ENCODE assay signal across 9 mouse cellular contexts in the genomic region with DNA sequence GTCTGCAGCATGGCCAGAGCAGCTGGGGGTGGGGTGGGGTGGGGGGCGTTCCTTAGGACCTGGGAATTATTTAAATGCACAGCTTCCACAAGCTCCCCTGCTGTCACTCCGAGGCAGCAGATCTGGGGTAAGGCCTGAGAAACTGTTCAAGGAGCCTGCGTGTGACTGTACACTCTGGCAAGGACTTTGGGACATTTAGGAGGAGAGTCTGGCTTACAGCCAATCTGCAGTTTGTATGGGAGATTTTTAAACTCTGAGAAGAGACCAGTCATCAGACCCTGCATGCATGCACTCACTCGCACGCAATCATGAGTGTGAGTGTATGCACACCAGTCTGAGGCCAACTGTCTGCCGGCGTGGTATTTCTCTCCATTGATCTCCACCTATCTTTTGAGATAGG. TPM values are rescaled to one million over a fixed set of nuclear protein-coding genes. Genes with fewer than 3 reads are reported as not detected.
A peak's percentile ranks its signal among the peaks of the same experiment; 100 is the strongest.
DNase-seq lines count a peak whose midpoint lies in the region; ATAC-seq and TF ChIP-seq lines count a peak whose summit lies in the region.
"Had no signal": no experiment of that assay in that cellular context is flagged by ENCODE, and none has a peak within 500 bp of the region (broad histone marks: within the 10 kb centered on the region; RNA-seq: fewer than 3 reads in every experiment).

No protein-coding gene starts in this region.

- peaks cover 47% of the 10 kb centered on the region for H3K27me3 ChIP-seq in heart, embryonic 13.5 days (replicated peaks)
- H3K27me3 ChIP-seq in heart, embryonic 10.5 days (ENCODE audit: insufficient read depth, poor library complexity, severe bottlenecking): peaks cover 92% of the 10 kb centered on the region
- H3K27me3 ChIP-seq in limb, embryonic 14.5 days (ENCODE audit: control insufficient read depth, insufficient read depth, low read length): no peaks in the 10 kb centered on the region

- no peak for ATAC-seq in heart, embryonic 13.5 days (ENCODE audit: extremely low read depth, insufficient number of reproducible peaks, low FRiP score, low TSS enrichment)
- ATAC-seq in limb, embryonic 14.5 days (ENCODE audit: low FRiP score, low read depth): no peak

- intact Hi-C loops in left cerebral cortex, postnatal 36 days (cut with DNase I): no loop called here

- H3K36me3 ChIP-seq in heart, embryonic 13.5 days: no peaks in the 10 kb centered on the region
- H3K36me3 ChIP-seq in heart, embryonic 10.5 days: no peaks in the 10 kb centered on the region
- no peaks in the 10 kb centered on the region for H3K36me3 ChIP-seq in limb, embryonic 14.5 days (ENCODE audit: control insufficient read depth, insufficient read depth, low read length)

- no peak overlapping the region for H3K4me2 ChIP-seq in heart, embryonic 13.5 days
- no peak overlapping the region for H3K4me2 ChIP-seq in limb, embryonic 14.5 days (replicated peaks; ENCODE audit: low read depth, low read length, severe bottlenecking)

- TF ChIP-seq POLR2A in limb, embryonic 14.5 days (IDR thresholded peaks at IDR 0.05; ENCODE audit: borderline replicate concordance, extremely low read depth, insufficient read depth, insufficient read length): no peak

- H3K9ac ChIP-seq in heart, embryonic 13.5 days: no peak overlapping the region
- H3K9ac ChIP-seq in limb, embryonic 14.5 days (ENCODE audit: low read depth, low read length, severe bottlenecking): no peak overlapping the region

- DNase-seq in heart, embryonic 10.5 days (ENCODE audit: low spot score): no peak
- DNase-seq in thymus, postnatal 0 days (ENCODE audit: low spot score): peak; percentile 1
- no peak for DNase-seq in thymus, postnatal 10 days (ENCODE audit: low spot score in 2 of 2)
- DNase-seq in limb, embryonic 14.5 days (ENCODE audit: low spot score): peak; percentile 15
- no peak for DNase-seq in spleen, postnatal 4 days (ENCODE audit: low spot score in 2 of 2)
- DNase-seq in left cerebral cortex, postnatal 36 days (ENCODE audit: low spot score in 2 of 2): no peak
- no peak for DNase-seq in urinary bladder, postnatal 10 days (ENCODE audit: low spot score)
- DNase-seq: cerebellum, adult 9-11 months had no signal

- peaks cover 42% of the 10 kb centered on the region for H3K4me1 ChIP-seq in heart, embryonic 13.5 days
- peaks cover 14% of the 10 kb centered on the region for H3K4me1 ChIP-seq in heart, embryonic 10.5 days
- peaks cover 24% of the 10 kb centered on the region for H3K4me1 ChIP-seq in limb, embryonic 14.5 days (ENCODE audit: control insufficient read depth, insufficient read depth, low read length)

- H3K9me3 ChIP-seq in heart, embryonic 13.5 days: no peaks in the 10 kb centered on the region
- H3K9me3 ChIP-seq in heart, embryonic 10.5 days: no peaks in the 10 kb centered on the region
- no peaks in the 10 kb centered on the region for H3K9me3 ChIP-seq in limb, embryonic 14.5 days (ENCODE audit: control insufficient read depth, low read length)

- no peak overlapping the region for H3K4me3 ChIP-seq in heart, embryonic 13.5 days
- H3K4me3 ChIP-seq in heart, embryonic 10.5 days: no peak overlapping the region
- H3K4me3 ChIP-seq in limb, embryonic 14.5 days (replicated peaks; ENCODE audit: low read length): no peak overlapping the region

- H3K27ac ChIP-seq in heart, embryonic 13.5 days (replicated peaks): 0 out of 2 replicates have a peak overlapping the region, but pooled peaks have one; percentile 17
- H3K27ac ChIP-seq in heart, embryonic 10.5 days: no peak overlapping the region
- peak overlapping the region; percentile 78; the same call in 1 of the 2 replicates for H3K27ac ChIP-seq in limb, embryonic 14.5 days (replicated peaks; ENCODE audit: low read depth, low read length)

- WGBS in heart, embryonic 13.5 days: 43% methylated on average over 7 of the region's 7 CpGs
- WGBS in heart, embryonic 10.5 days: 56% methylated on average over 7 of the region's 7 CpGs
- WGBS in limb, embryonic 14.5 days: 63% methylated on average over 7 of the region's 7 CpGs

RNA-seq across cellular contexts. Expression of a gene that starts 17.5 kb away (rescaled TPM):
- polyA plus RNA-seq in heart, embryonic 13.5 days (2015; fragmentation: Nextera tagmentation; extraction: Ambion mirVana): 7.6 and 9.0 TPM in 2 replicates
- polyA plus RNA-seq in heart, embryonic 10.5 days (2016; fragmentation: Nextera tagmentation; extraction: Ambion mirVana): 7.6 and 10.8 TPM in 2 replicates
- polyA plus RNA-seq in thymus, postnatal 0 days (2015; fragmentation: Nextera tagmentation; extraction: Ambion mirVana): 11.1 and 11.3 TPM in 2 replicates
- 8.1 and 8.2 TPM in 2 replicates for polyA plus RNA-seq in limb, embryonic 14.5 days (2012; rRNA removed)
- 13.4 and 15.3 TPM in 2 replicates for polyA plus RNA-seq in limb, embryonic 14.5 days (2014; fragmentation: Nextera tagmentation; extraction: Ambion mirVana)
- 10 to 100 TPM; 38.7 to 39.1 TPM for total RNA-seq in left cerebral cortex, postnatal 36 days (2021)

Comparison
In these comparisons a context has a peak if more than half of its experiments do, and no peak if none do; other contexts are left out.
1. DNase-seq: peak in thymus, postnatal 0 days (single experiment) and limb, embryonic 14.5 days (single experiment); none in heart, embryonic 10.5 days (single experiment), thymus, postnatal 10 days (0 of 2), spleen, postnatal 4 days (0 of 2), left cerebral cortex, postnatal 36 days (0 of 2) and urinary bladder, postnatal 10 days (single experiment).